Mouse (Mus musculus): ENCODE measurements around the gene Ubr4. TPM values are rescaled to one million over a fixed set of nuclear protein-coding genes. Genes with fewer than 3 reads are reported as not detected.

Ubr4 gene
- total RNA-seq, 2 experiments from 2014 or later = 176 to 185 TPM

GRCm38 (mm10) chr4:139479176-139479575, 126.8 kb downstream of the Ubr4 start:
- intact Hi-C loops (cut with DNase I) = no loop called here

GRCm38 (mm10) chr4:139481400-139481799, 129.0 kb downstream of the Ubr4 start:
- DNase-seq = no peak
- intact Hi-C loops (cut with DNase I) = loop anchor here (10.0 kb wide), 1 partner anchor 143 kb away; the partner anchor contains the start of gene Aldh4a1

More at GRCm38 (mm10) chr4:139479176-139479575, 126.8 kb downstream of the Ubr4 start:
- DNase-seq = peak; percentile 23

- intact Hi-C loops (cut with DNase I) = loop anchor here (10.0 kb wide), 1 partner anchor 141 kb away; the partner anchor contains the start of gene Aldh4a1
These were observed 131.2 kb downstream of the Ubr4 start for GRCm38 (mm10) chr4:139483461-139484105.

GRCm38 (mm10) chr4:139484496-139484895, 132.1 kb downstream of the Ubr4 start:
- DNase-seq = no peak
- intact Hi-C loops (cut with DNase I) = loop anchor here (10.0 kb wide), 1 partner anchor 140 kb away; the partner anchor contains the start of gene Aldh4a1

More at GRCm38 (mm10) chr4:139483461-139484105, 131.2 kb downstream of the Ubr4 start:
- DNase-seq = no peak

GRCm38 (mm10) chr4:139487085-139487484, 134.7 kb downstream of the Ubr4 start:
- intact Hi-C loops (cut with DNase I) = loop anchor here (10.0 kb wide), 1 partner anchor 138 kb away; the partner anchor contains the start of gene Aldh4a1
- DNase-seq = no peak

GRCm38 (mm10) chr4:139488325-139488724, 135.9 kb downstream of the Ubr4 start:
- intact Hi-C loops (cut with DNase I) = loop anchor here (10.0 kb wide), 1 partner anchor 136 kb away; the partner anchor contains the start of gene Aldh4a1
- no peak for DNase-seq

- DNase-seq = peak; percentile 78
- intact Hi-C loops (cut with DNase I) = loop anchor here (10.0 kb wide), 1 partner anchor 135 kb away; the partner anchor contains the start of gene Aldh4a1
These were observed 137.5 kb downstream of the Ubr4 start for GRCm38 (mm10) chr4:139489946-139490345.

GRCm38 (mm10) chr4:139490413-139491055, 138.1 kb downstream of the Ubr4 start:
- intact Hi-C loops (cut with DNase I) = no loop called here
- peak; percentile 61 for DNase-seq

- intact Hi-C loops (cut with DNase I) = no loop called here
- DNase-seq = no peak
These were observed 139.2 kb downstream of the Ubr4 start for GRCm38 (mm10) chr4:139491541-139492170.

GRCm38 (mm10) chr4:139492258-139492833, 139.9 kb downstream of the Ubr4 start:
- intact Hi-C loops (cut with DNase I) = no loop called here
- DNase-seq = no peak

- intact Hi-C loops (cut with DNase I) = no loop called here
- peak; percentile 25 for DNase-seq
These were observed 141.0 kb downstream of the Ubr4 start for GRCm38 (mm10) chr4:139493227-139494025.

- peak; percentile 56 for DNase-seq
- intact Hi-C loops (cut with DNase I) = loop anchor here (5.0 kb wide), 1 partner anchor 361 kb away; no protein-coding TSS in a partner anchor
These were observed 148.4 kb downstream of the Ubr4 start for GRCm38 (mm10) chr4:139500814-139501213.

- intact Hi-C loops (cut with DNase I) = loop anchor here (5.0 kb wide), 1 partner anchor 361 kb away; no protein-coding TSS in a partner anchor
- no peak for DNase-seq
These were observed 149.3 kb downstream of the Ubr4 start for GRCm38 (mm10) chr4:139501702-139502101.

GRCm38 (mm10) chr4:139503919-139504318, 151.5 kb downstream of the Ubr4 start:
- no peak for DNase-seq
- intact Hi-C loops (cut with DNase I) = loop anchor here (5.0 kb wide), 1 partner anchor 358 kb away; no protein-coding TSS in a partner anchor

- DNase-seq = no peak
- intact Hi-C loops (cut with DNase I) = no loop called here
These were observed 153.3 kb downstream of the Ubr4 start for GRCm38 (mm10) chr4:139505716-139506115.

- no peak for DNase-seq
- intact Hi-C loops (cut with DNase I) = no loop called here
These were observed 154.3 kb downstream of the Ubr4 start for GRCm38 (mm10) chr4:139506727-139507126.

- intact Hi-C loops (cut with DNase I) = no loop called here
- DNase-seq = no peak
These were observed 156.7 kb downstream of the Ubr4 start for GRCm38 (mm10) chr4:139509069-139509468.

GRCm38 (mm10) chr4:139511557-139511956, 159.1 kb downstream of the Ubr4 start:
- intact Hi-C loops (cut with DNase I) = no loop called here
- no peak for DNase-seq

- DNase-seq = no peak
- intact Hi-C loops (cut with DNase I) = no loop called here
These were observed 160.6 kb downstream of the Ubr4 start for GRCm38 (mm10) chr4:139512985-139513384.

- DNase-seq = no peak
- intact Hi-C loops (cut with DNase I) = no loop called here
These were observed 166.8 kb downstream of the Ubr4 start for GRCm38 (mm10) chr4:139519221-139519620.
